Mouse (Mus musculus): ENCODE results near the gene Fggy. TPM values are rescaled to one million over a fixed set of nuclear protein-coding genes. Genes with fewer than 3 reads are reported as not detected.
A peak's percentile ranks its signal among the peaks of the same experiment; 100 is the strongest.

Fggy gene
- polyA plus RNA-seq, 1 experiment: 189 TPM

DNA sequence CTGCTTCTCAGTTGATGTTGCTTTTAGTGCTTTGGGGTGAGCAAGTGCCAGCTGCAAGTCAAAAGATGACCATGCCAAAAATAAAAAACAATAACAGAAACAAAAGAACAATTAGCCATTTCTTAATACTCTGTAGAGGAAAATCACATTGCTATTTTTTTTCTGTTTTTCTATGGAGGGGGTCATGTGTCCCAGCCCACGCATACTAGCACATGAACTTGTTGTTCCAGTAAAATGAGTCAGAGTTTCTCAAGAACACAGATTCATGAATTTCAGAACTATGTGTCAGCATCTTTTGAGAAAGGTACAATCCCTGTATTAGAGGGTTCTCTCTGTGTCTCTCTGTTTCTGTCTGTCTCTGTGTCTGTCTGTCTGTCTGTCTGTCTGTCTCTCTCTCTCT lies 355.7 kb downstream of the Fggy start:
- no peaks in the 10 kb centered on the region for H3K4me1 ChIP-seq (ENCODE audit: control insufficient read depth, insufficient read depth, low read length)
- WGBS: 86% methylated on average over 1 of the region's 1 CpGs
- H3K4me3 ChIP-seq (ENCODE audit: insufficient read depth, low read depth, low read length): no peak overlapping the region
- no peak for DNase-seq
- TF ChIP-seq POLR2A (IDR thresholded peaks at IDR 0.05; ENCODE audit: low read depth, low read length): no peak
- no peak for TF ChIP-seq CTCF (conservative IDR thresholded peaks at IDR 0.05; ENCODE audit: insufficient read depth, insufficient read length, low read depth, low read length)
- no peaks in the 10 kb centered on the region for H3K36me3 ChIP-seq (ENCODE audit: control insufficient read depth, insufficient read depth, low read length)
- no peak overlapping the region for H3K27ac ChIP-seq (ENCODE audit: insufficient read depth, low read depth, low read length)
- H3K27me3 ChIP-seq (replicated peaks; ENCODE audit: control insufficient read depth, insufficient read depth, low read length): no peaks in the 10 kb centered on the region

DNA sequence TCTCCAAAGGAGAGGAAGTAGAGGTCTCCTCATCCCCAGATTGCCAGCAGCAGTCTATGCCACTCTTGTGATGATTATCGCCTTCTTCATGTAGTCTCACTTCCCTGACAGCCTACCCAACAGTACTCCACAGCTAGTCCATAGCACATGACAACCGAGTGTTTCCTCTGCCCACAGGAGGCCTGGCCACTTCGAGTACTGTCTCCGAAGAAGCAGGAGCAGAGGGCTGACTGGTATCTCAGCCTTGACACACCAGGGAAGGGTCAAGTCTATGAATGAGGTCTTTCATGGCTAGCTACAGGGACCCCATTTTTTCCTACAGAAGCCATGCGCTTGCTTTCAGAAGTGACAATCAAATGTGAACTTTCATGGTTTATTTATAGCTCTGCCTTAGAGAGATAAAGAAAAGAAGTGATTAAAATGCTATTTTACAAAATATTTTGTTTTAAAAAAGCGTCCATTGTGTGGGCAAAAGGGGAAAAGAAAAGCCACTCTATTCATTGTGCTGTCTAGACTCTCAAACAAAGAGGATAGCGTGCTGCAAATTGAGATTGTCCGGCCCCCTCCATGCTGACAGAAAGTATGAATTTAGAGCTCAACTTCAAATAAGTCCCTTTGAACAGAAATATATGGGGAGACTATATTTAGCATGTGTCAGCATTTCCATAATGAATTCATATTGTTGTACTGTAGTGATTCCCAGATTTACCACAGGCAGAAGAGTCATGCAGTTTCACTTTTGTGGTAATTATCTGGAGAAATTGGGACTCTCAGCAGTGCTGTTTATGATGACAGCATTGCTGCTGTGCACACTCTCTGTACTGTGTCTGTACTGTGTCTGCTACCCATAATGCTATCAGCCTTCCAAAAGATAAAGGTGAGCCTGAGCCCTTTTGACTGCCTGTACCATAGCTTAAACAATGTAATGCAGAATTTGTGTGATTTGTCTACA lies 358.6 kb downstream of the Fggy start:
- Histone ChIP-seq H3K27me3 (replicated peaks; ENCODE audit: control insufficient read depth, insufficient read depth, low read length) (no peaks in the 10 kb centered on the region), H3K27ac (ENCODE audit: insufficient read depth, low read depth, low read length) (no peak overlapping the region), H3K4me1 (ENCODE audit: control insufficient read depth, insufficient read depth, low read length) (no peaks in the 10 kb centered on the region), H3K36me3 (ENCODE audit: control insufficient read depth, insufficient read depth, low read length) (no peaks in the 10 kb centered on the region), H3K4me3 (ENCODE audit: insufficient read depth, low read depth, low read length) (no peak overlapping the region)
- TF ChIP-seq POLR2A (IDR thresholded peaks at IDR 0.05; ENCODE audit: low read depth, low read length) (no peak), CTCF (conservative IDR thresholded peaks at IDR 0.05; ENCODE audit: insufficient read depth, insufficient read length, low read depth, low read length) (no peak)
- no peak for DNase-seq
- WGBS: 90% methylated on average over 8 of the region's 8 CpGs

DNA sequence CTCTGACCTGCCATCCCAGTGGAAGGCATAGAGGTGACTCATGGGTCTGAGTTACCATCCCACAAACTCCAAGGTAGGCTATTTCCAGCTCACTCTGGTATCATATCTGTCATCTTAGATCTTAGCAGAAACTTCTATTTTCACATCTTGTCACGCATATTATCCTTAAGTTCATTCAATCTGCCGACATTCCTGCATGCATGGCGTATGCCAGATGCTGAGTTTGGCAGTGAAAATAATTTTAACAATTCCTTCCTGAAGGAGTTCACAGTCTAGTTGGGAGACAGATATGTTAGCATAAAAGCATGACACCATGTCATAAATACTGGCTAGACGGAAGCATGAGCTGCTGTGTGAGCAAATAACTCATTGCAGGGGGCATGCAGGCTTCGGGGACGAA lies 360.4 kb downstream of the Fggy start:
- WGBS: 67% methylated on average over 6 of the region's 6 CpGs
- H3K36me3 ChIP-seq (ENCODE audit: control insufficient read depth, insufficient read depth, low read length): no peaks in the 10 kb centered on the region
- no peak overlapping the region for H3K27ac ChIP-seq (ENCODE audit: insufficient read depth, low read depth, low read length)
- DNase-seq: no peak
- no peak overlapping the region for H3K4me3 ChIP-seq (ENCODE audit: insufficient read depth, low read depth, low read length)
- no peaks in the 10 kb centered on the region for H3K27me3 ChIP-seq (replicated peaks; ENCODE audit: control insufficient read depth, insufficient read depth, low read length)
- TF ChIP-seq POLR2A (IDR thresholded peaks at IDR 0.05; ENCODE audit: low read depth, low read length) (no peak), CTCF (conservative IDR thresholded peaks at IDR 0.05; ENCODE audit: insufficient read depth, insufficient read length, low read depth, low read length) (no peak)
- H3K4me1 ChIP-seq (ENCODE audit: control insufficient read depth, insufficient read depth, low read length): no peaks in the 10 kb centered on the region

DNA sequence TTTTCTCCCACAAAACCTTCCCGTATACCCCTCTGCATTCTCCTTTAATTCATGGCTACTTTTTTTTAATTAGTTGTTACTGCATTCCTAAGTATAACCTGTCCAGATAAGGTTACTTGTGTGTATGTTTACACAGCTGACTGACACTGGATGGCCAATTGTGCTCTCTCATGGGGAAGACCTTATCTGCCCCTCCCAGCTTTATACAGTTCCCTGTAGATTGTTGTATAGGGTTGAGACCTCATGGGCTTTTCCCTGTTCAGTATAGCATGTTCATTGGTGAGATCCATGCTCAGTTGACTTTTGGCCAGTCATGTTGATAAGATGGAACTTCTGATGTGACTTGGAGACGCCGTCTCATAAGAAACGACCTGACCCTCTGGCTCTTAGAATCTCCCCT lies 363.1 kb downstream of the Fggy start:
- DNase-seq: no peak
- WGBS: 71% methylated on average over 4 of the region's 4 CpGs
- TF ChIP-seq POLR2A (IDR thresholded peaks at IDR 0.05; ENCODE audit: low read depth, low read length) (no peak), CTCF (conservative IDR thresholded peaks at IDR 0.05; ENCODE audit: insufficient read depth, insufficient read length, low read depth, low read length) (no peak)
- no peak overlapping the region for H3K27ac ChIP-seq (ENCODE audit: insufficient read depth, low read depth, low read length)
- no peak overlapping the region for H3K4me3 ChIP-seq (ENCODE audit: insufficient read depth, low read depth, low read length)
- no peaks in the 10 kb centered on the region for H3K4me1 ChIP-seq (ENCODE audit: control insufficient read depth, insufficient read depth, low read length)
- H3K27me3 ChIP-seq (replicated peaks; ENCODE audit: control insufficient read depth, insufficient read depth, low read length): no peaks in the 10 kb centered on the region
- H3K36me3 ChIP-seq (ENCODE audit: control insufficient read depth, insufficient read depth, low read length): no peaks in the 10 kb centered on the region

DNA sequence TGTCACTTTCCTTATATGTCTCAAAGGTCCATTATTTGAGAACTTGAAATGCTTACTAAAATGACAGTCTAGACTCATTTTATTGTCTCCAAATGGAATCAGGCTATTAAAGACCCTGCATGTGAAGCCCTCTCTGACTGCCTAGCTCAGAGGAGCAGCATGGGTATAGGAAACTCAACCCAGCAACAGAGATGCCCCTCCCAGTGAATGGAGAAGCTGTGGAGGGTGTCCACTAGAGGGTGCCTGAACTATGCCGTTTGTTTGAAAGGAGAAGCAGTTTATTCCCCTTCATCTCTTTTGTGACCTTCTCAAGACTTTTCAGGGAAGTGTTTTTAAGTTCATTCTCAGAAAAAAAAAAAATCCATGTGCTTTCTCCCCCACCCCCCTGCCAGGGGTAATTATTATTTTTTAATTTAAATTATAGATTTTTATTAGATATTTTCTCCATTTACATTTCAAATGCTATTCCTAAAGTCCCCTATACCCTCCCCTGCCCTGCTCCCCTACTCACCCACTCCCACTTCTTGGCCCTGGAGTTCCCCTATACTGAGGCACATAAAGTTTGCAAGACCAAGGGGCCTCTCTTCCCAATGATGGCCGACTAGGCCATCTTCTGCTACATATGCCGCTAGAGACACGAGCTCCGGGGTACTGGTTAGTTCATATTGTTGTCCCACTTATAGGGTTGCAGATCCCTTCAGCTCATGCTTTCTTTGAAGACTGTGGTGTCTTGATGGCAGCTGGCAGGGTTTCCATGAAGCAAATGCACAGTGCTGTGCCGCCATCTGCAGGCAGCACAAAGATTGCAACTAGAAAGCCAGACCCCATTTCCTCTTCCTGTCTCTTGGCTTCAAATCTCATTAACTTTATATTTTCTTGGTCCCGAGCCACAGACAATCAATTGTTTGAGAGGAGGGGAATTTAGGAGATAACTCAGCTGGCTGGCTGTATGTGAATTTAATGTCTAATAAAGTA lies 367.2 kb downstream of the Fggy start:
- peak; percentile 60 for DNase-seq
- 16% methylated on average over 7 of the region's 7 CpGs for WGBS
- Histone ChIP-seq H3K27ac (ENCODE audit: insufficient read depth, low read depth, low read length) (no peak overlapping the region), H3K4me3 (ENCODE audit: insufficient read depth, low read depth, low read length) (no peak overlapping the region), H3K27me3 (replicated peaks; ENCODE audit: control insufficient read depth, insufficient read depth, low read length) (no peaks in the 10 kb centered on the region), H3K4me1 (ENCODE audit: control insufficient read depth, insufficient read depth, low read length) (no peaks in the 10 kb centered on the region), H3K36me3 (ENCODE audit: control insufficient read depth, insufficient read depth, low read length) (no peaks in the 10 kb centered on the region)
- TF ChIP-seq CTCF (conservative IDR thresholded peaks at IDR 0.05; ENCODE audit: insufficient read depth, insufficient read length, low read depth, low read length) (peak; percentile 87), POLR2A (IDR thresholded peaks at IDR 0.05; ENCODE audit: low read depth, low read length) (no peak)

DNA sequence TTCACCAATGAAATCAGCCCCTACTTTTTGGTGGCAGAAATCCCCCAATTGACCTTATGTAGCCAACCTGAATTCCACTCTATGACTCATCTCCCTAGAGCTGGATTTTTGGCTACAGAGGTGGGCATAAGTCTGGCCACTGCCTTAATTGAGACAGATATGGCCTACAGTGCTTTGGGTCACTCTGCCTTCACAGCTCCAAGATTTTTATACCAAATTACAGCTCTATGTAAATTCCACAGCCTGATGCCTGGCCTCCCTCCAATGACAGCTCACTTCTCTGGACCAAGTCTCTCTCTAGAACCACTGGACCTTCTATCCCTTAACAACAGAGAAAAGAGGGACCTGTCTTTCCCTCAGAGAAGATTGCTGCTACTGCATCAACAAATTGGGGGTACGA lies 371.5 kb downstream of the Fggy start:
- TF ChIP-seq POLR2A (IDR thresholded peaks at IDR 0.05; ENCODE audit: low read depth, low read length): no peak

DNA sequence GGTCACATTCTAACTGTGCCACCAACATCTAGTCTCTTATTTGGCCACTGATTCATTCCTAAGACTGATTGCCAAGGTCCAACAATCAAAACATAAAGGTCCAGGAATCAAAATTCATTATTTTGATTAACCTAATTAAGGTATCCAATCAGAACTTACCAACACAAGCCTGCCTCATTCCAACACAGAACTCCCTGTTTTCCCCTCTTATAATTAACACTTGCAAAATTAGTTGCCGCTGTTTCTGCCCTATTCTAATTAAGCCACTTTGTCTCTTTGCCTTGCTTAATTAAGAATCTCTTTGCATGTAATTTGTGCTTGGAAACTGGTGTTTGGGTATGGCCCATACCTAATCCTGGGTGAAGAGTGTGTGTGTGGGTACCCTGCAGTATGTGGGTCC lies 372.6 kb downstream of the Fggy start:
- TF ChIP-seq CTCF (conservative IDR thresholded peaks at IDR 0.05; ENCODE audit: insufficient read depth, insufficient read length, low read depth, low read length) (no peak), POLR2A (IDR thresholded peaks at IDR 0.05; ENCODE audit: low read depth, low read length) (no peak)
- Histone ChIP-seq H3K27ac (ENCODE audit: insufficient read depth, low read depth, low read length) (no peak overlapping the region), H3K4me1 (ENCODE audit: control insufficient read depth, insufficient read depth, low read length) (peaks cover 11% of the 10 kb centered on the region; the same call in 1 of the 2 replicates), H3K36me3 (ENCODE audit: control insufficient read depth, insufficient read depth, low read length) (no peaks in the 10 kb centered on the region), H3K27me3 (replicated peaks; ENCODE audit: control insufficient read depth, insufficient read depth, low read length) (no peaks in the 10 kb centered on the region), H3K4me3 (ENCODE audit: insufficient read depth, low read depth, low read length) (no peak overlapping the region)
- no peak for DNase-seq
- 81% methylated on average over 1 of the region's 1 CpGs for WGBS

More for the DNA sequence above, 371.5 kb downstream of the Fggy start:
- Histone ChIP-seq H3K4me3 (ENCODE audit: insufficient read depth, low read depth, low read length) (no peak overlapping the region), H3K27me3 (replicated peaks; ENCODE audit: control insufficient read depth, insufficient read depth, low read length) (no peaks in the 10 kb centered on the region), H3K4me1 (ENCODE audit: control insufficient read depth, insufficient read depth, low read length) (peaks cover 2% of the 10 kb centered on the region; the same call in 1 of the 2 replicates), H3K27ac (ENCODE audit: insufficient read depth, low read depth, low read length) (no peak overlapping the region), H3K36me3 (ENCODE audit: control insufficient read depth, insufficient read depth, low read length) (no peaks in the 10 kb centered on the region)
- 92% methylated on average over 1 of the region's 1 CpGs for WGBS
- DNase-seq: no peak

Data from kidney, adult 2 months (tissue).